Mouse (Mus musculus): ENCODE results near the gene Fgfr2.

Fgfr2 gene

DNA sequence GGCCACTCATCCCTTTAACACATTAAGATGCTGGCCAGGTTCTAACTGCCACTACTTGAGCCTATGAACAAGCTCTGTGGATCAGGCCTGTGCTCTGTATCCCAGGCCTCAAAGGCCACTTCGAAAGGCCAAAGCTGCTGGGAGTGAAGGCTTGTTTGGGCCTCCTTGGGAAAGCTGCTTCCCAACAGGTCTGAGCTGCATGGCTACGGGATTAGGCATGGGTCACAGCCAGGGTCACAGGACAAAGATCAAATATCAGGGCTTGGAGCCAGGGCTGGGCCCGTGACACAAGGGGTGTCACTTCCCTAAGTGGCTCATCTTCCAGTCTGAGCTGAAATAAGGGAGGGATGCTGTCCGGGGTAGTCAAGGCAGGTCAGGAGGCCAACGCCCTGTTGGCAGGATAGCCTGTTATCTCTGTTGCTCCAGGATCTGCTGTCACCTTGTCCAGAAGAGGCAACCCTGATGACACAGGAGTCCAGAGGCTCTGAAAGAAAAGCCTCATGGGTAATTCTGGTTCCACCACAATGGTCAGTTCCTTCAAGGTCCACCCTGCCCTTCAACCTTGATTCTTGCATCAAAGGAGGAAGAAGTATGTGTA lies 1313.5 kb downstream of the Fgfr2 start:
- no peak for DNase-seq (ENCODE audit: low spot score)

GRCm38 (mm10) chr7:131807257-131807656 lies 1315.9 kb downstream of the Fgfr2 start:
- no peak for DNase-seq (ENCODE audit: low spot score)

DNA sequence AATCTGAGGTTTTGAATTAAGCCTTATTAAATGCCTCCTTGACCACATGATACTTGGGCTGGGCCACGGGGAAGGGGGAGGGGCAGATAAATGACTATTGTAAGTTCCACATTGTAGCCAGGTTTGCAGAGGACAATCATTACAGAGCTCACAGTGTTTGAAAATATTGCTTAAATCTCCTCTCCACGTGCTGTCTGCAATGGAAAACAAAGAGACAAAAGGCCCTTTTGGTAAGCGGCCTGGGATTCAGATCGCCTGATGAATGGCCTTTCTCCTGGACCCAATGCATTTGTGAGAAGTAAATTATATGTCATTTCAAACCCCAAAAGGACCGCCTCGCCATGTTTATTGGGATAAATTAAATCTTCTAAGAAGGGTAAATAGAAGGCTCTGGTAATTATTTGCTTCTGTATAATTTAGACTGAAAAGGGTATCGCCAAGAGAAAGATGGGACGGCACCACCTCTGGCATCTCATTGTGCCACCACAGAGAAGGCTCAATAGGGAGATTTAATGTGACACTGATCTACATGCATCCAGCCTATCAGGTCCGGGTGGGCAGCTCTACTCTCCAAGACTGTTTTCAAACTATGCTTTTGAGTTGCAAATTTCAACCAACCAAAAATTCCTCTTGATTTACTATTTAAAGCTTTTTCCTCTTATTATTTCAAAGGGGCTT lies 1317.5 kb downstream of the Fgfr2 start:
- no peak for DNase-seq (ENCODE audit: low spot score)

DNA sequence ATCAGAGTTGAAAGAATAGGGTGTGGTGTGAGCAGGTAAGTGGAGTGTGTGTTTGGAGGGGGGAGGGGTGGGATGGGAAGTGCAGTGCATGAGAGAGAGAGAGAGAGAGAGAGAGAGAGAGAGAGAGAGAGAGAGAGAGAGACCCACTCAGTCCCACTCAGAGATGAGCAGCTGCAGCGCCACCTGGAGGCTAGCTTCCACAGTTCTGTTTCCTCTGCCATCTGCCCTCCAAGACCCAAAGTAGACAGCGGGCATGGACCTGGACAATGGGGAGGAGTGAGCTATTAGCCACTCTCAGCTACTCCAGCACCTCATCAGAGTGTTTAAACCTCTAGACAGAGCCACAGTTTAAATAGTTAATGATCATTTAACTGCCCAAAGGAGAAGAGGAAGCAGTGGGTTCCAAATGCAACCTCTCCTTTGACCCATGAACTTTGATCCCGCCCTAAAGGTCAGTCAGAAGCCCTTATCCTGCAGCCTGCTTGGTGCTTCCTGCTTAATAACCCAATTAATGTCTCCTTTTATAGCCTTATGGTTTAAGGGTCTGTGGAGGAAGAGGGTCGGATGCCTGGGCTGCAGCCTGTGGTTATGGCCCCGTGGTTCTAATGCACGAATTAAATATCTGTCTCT lies 1322.6 kb downstream of the Fgfr2 start:
- DNase-seq (ENCODE audit: low spot score), result no peak

GRCm38 (mm10) chr7:131797161-131797560 lies 1326.0 kb downstream of the Fgfr2 start:
- DNase-seq (ENCODE audit: low spot score), result no peak

GRCm38 (mm10) chr7:131788595-131789206 lies 1334.4 kb downstream of the Fgfr2 start:
- no peak for DNase-seq (ENCODE audit: low spot score)

DNA sequence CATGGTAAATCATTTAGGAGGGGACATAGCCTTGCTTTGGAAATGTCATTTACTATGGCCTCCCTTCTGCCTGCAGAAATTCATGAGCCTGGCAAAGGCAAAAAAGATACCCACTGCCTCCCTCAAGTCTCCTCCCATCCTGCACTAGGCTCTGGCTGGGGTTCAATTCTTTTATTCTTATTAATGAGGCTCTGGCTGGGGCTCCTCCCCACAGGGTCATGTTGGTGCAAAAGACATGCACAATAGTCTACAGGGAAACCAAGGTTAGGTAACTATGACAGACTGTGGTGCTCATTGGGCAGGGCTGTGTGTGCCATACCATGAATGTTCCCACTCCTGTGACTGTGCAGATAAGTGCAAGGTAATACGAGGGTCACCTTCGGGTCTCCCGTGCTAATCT lies 1337.4 kb downstream of the Fgfr2 start:
- no peak for DNase-seq (ENCODE audit: low spot score)

DNA sequence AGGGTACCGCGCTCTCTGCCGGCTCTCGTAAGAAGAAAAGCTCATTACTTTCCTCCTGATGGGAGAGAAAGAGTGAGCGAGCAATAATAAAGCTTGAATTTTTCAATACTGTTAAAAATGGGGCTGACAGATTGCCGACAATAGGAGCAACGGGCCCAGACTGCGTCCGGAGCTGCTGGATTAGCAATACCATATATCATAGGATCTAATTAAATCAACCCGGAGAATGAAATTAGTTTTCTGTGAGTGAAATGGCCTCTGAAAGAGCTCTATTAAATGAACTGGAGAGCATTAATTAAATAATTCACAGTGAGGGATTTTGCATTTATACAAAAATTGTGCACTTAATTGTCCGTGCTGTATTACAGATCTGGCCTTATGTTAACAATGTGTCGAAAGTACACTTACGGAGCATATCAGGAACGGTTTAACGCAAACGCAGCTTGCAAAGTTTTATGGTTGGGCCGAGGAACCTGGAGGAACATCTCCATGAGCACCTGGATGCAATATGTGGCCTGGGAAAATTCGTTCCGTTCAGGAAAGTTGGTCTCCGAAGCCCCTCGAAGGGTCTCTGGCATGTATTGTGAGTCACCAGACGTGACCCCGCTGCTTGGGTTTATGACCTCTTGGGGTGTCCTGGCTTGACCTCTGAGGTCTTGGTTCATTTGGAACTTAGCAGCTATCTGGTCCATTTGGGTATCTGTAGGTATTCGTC lies 1344.7 kb downstream of the Fgfr2 start:
- no peak for DNase-seq (ENCODE audit: low spot score)

GRCm38 (mm10) chr7:131777461-131778270 lies 1345.5 kb downstream of the Fgfr2 start:
- no peak for DNase-seq (ENCODE audit: low spot score)

GRCm38 (mm10) chr7:131776191-131776752 lies 1346.9 kb downstream of the Fgfr2 start:
- DNase-seq (ENCODE audit: low spot score), result no peak

DNA sequence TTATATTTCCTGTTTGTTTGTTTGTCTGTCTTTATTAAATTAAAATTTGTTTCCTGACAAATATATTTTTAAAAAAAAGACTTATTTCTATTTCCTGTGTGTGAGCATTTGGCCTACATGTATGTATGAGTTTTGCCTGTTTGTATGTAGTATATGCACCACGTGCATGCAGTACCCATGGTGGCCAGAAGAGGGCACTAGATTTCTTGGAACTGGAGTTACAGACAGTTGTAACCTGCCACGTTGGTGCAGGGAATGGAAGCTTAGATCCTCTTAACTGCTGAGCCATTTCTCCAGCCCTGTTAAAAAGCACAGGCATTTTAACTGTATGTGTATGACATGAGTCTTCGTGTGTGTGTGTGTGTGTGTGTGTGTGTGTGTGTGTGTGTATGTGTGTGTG lies 1365.2 kb downstream of the Fgfr2 start:
- DNase-seq (ENCODE audit: low spot score), result no peak

DNA sequence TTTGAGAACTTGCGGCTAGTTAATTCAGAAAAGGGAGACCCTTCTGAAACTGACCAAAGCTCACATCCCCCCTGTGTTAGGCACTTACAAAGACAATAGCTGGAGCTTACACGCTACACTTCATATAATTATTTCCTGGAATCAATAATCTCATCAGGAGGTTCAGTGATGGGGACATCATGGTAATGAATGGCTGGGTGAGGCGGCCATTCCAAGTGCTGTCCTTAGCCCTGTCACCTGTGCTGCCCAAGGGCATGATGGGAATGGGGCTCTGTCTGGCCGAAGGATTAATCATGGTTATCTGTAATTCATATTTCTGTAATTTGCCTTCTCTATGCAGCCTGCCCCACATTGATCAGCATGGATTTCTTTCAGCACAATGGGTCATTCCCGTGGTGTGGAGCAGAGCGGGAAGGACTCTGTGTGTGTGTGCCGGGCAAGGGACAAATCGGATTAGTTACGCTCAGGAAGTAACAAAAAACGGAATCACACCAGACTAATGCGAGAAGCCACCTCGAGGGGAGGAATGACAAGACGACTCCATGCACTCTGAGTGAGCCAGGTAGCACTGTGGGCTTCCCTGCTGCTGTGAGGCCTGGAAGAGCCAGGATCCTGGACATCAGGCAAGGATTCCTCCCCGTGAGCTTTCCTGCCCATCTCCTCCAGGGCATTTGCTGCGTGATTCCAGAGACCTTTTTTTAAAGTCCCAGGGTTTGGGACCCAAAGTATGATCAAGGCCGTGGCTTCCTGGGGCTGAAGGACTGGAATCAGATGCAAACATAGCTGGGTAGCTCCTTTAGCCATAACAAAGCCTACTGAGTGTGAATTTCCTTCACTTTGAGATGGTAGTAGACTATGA lies 1375.8 kb downstream of the Fgfr2 start:
- DNase-seq (ENCODE audit: low spot score), result no peak

DNA sequence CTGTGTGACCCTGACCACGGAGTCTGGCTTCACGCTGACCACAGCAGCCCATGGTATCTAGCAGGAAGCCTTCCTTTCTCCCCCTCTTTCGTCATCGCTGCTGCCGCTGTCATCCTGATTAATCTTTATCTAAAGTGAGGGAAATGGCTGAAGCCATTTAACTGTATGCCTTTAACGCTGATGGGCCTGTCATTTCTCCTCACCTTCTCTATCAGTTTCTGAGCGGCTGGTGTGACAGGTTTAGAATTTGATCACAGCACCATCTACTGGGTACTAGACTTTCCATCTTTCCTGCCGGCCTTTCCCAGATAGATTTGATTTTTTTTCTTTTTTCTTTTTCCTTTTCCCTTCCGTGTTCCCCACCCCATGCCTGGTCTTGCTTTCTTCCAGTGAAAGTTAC lies 1376.4 kb downstream of the Fgfr2 start:
- no peak for DNase-seq (ENCODE audit: low spot score)

- DNase-seq (ENCODE audit: low spot score), result no peak
These were observed 1380.0 kb downstream of the Fgfr2 start for GRCm38 (mm10) chr7:131743193-131743592.

DNA sequence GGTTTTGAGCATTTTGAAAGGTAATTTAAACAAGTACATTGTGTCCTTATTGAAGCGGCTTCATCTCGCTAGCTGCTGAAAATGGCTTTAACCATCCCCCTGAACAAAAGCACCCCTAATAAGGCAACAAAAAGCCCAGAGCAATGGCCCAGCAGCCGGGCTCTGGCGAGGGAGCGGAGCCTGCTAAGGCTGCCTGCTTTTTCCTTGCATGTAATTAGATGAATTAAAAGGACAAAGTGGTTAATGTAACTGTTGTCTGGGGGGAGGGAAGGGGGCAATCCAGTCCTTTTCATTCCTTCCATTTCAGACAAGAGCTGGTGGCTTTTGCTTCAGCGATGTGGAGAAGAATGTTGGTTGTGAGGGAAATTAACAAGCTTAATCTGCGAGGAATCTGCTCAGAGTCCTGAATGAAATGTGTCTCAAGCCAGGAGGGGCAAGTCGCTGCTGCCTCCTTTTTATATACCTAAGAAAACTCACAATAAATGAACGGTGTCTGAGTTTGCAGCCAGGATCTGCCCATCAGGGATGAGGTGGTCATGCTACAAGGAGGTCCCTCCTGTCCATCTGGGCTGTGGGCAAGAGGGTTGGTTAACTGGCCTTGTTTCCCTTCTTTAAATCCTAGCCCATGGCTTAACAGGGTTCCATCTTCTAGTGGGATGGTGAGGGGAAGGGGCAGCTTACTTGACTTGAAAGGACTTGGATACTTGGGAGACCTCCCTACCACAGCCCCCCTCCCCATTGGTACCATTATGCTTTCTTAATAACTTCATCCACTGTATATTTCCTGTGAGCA lies 1400.2 kb downstream of the Fgfr2 start:
- no peak for DNase-seq (ENCODE audit: low spot score)

GRCm38 (mm10) chr7:131722316-131722715 lies 1400.8 kb downstream of the Fgfr2 start:
- no peak for DNase-seq (ENCODE audit: low spot score)

DNA sequence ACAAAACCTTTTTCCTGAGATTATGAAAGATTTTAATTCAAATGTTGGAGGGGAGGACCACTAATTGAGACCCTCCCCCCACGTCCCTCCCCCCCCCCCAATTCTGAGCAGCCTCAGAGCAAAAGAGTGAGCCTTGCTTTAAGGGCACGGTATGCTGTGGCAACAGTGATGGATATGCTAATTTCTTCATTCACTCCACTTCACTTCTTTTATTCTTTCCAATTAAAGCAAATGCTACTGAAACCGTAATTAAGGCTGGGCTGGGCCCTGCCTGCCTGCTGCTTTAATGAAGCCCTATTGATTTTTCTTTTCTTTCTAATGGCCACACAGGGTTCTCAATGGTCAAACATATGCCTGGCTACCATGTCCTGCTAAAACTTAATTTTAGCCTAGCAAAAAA lies 1404.9 kb downstream of the Fgfr2 start:
- no peak for DNase-seq (ENCODE audit: low spot score)

GRCm38 (mm10) chr7:131713076-131713475 lies 1410.1 kb downstream of the Fgfr2 start:
- DNase-seq (ENCODE audit: low spot score), result no peak

DNA sequence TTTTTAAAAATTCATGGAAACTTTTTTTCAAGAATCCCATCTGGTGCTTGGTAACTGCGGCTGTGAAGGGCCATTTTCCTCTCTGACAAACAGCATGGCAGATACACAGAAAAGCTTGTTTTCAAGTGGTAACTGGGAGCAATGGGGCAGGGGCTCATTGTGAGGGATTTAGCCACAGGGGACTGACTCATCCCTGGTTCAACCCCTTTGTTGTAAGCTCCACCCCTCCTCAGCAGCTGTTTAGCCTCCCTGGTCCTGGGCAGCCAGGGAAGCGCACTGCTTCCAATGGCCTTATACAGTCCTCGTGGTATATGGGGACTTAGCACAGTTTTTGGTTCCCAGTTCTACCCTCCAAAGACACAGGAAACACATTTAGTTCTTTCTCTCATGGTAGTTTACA lies 1426.3 kb downstream of the Fgfr2 start:
- DNase-seq (ENCODE audit: low spot score), result no peak

DNA sequence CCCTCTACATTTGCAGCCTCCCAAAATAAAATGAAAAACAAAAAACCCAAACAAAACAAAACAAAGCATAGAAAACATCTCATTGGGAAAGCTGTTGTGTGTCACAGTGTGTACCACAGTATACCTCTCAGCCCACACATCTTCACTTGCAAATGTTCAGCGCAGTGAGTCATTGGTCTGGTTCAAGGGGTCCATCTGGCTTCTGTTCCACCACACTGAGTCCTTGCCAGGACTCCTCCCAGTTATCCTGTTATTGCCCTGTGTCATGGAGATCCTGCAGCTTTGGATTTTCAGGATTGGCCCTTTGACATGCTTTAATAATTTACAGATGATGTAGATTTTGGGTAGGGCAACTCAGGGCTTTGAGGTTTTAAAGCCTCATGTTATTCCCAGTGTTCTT lies 1435.8 kb downstream of the Fgfr2 start:
- no peak for DNase-seq (ENCODE audit: low spot score)

Data from spleen, adult 12 weeks (tissue).